Comparison of ENCODE assay signal across 29 mouse cellular contexts in genomic region chr16:24622226-24623194, GRCm38 (mm10).
DNase-seq lines count a peak whose midpoint lies in the region; ATAC-seq and TF ChIP-seq lines count a peak whose summit lies in the region.
"Had no signal": no experiment of that assay in that cellular context is flagged by ENCODE, and none has a peak within 500 bp of the region (broad histone marks: within the 10 kb centered on the region; RNA-seq: fewer than 3 reads in every experiment).

No protein-coding gene starts in this region.

- H3K36me3 ChIP-seq in kidney, postnatal 0 days (ENCODE audit: insufficient read depth, low read length): no peaks in the 10 kb centered on the region
- no peaks in the 10 kb centered on the region; the same call in 1 of the 2 replicates for H3K36me3 ChIP-seq in liver, postnatal 0 days (replicated peaks; ENCODE audit: insufficient read depth, low read length)
- H3K36me3 ChIP-seq in liver, embryonic 11.5 days (ENCODE audit: control insufficient read depth, insufficient read depth, low read length): no peaks in the 10 kb centered on the region
- H3K36me3 ChIP-seq in intestine, embryonic 15.5 days: no peaks in the 10 kb centered on the region
- H3K36me3 ChIP-seq: embryonic facial prominence, embryonic 10.5 days; embryonic facial prominence, embryonic 15.5 days; forebrain, embryonic 12.5 days; heart, embryonic 10.5 days; heart, embryonic 15.5 days; limb, embryonic 10.5 days; limb, embryonic 15.5 days; midbrain, embryonic 15.5 days; neural tube, embryonic 15.5 days had no signal

- no peaks in the 10 kb centered on the region for H3K27me3 ChIP-seq in kidney, postnatal 0 days (ENCODE audit: insufficient read depth, low read length)
- H3K27me3 ChIP-seq in liver, postnatal 0 days (ENCODE audit: insufficient read depth, low read length): no peaks in the 10 kb centered on the region
- H3K27me3 ChIP-seq in liver, embryonic 11.5 days (replicated peaks; ENCODE audit: control insufficient read depth, insufficient read depth, low read length): no peaks in the 10 kb centered on the region
- no peaks in the 10 kb centered on the region for H3K27me3 ChIP-seq in intestine, embryonic 15.5 days (replicated peaks)
- H3K27me3 ChIP-seq: embryonic facial prominence, embryonic 15.5 days; forebrain, embryonic 12.5 days; heart, embryonic 15.5 days; limb, embryonic 15.5 days; midbrain, embryonic 15.5 days; neural tube, embryonic 15.5 days had no signal

- peak; percentile 25 for DNase-seq in kidney, postnatal 0 days (ENCODE audit: low spot score)
- DNase-seq in kidney, postnatal 4 days: no peak
- no peak for DNase-seq in liver, postnatal 0 days
- no peak for DNase-seq in liver, embryonic 11.5 days (ENCODE audit: low spot score)
- DNase-seq in kidney, postnatal 36 days: peak; percentile 58 to 74
- DNase-seq in urinary bladder, postnatal 14 days (ENCODE audit: low spot score): no peak
- no peak for DNase-seq in left cerebral cortex, adult 9 months (ENCODE audit: low spot score in 2 of 2)
- DNase-seq: adrenal gland, adult 8-10 months; B cell, adult 2 months; cerebellum, adult 8-10 months; cerebellum, postnatal 25 days; gastrocnemius, postnatal 25 days; heart, adult 11 months; lung, adult 2 months; lung, postnatal 10 days; retina, postnatal 1 day; thymus, postnatal 4 days had no signal

- no peaks in the 10 kb centered on the region for H3K4me1 ChIP-seq in kidney, postnatal 0 days (replicated peaks; ENCODE audit: insufficient read depth, low read length)
- H3K4me1 ChIP-seq in liver, postnatal 0 days (ENCODE audit: insufficient read depth): peaks cover 27% of the 10 kb centered on the region
- H3K4me1 ChIP-seq in liver, embryonic 11.5 days (replicated peaks; ENCODE audit: control insufficient read depth, insufficient read depth, low read length): no peaks in the 10 kb centered on the region
- 0 out of 2 replicates have a peak, but pooled peaks cover 4% of the 10 kb centered on the region for H3K4me1 ChIP-seq in intestine, embryonic 15.5 days (replicated peaks)
- H3K4me1 ChIP-seq: heart, embryonic 10.5 days; heart, embryonic 15.5 days had no signal

- H3K9me3 ChIP-seq in kidney, postnatal 0 days (replicated peaks; ENCODE audit: low read length): no peaks in the 10 kb centered on the region
- H3K9me3 ChIP-seq in liver, postnatal 0 days (ENCODE audit: low read length): no peaks in the 10 kb centered on the region
- H3K9me3 ChIP-seq in liver, embryonic 11.5 days (ENCODE audit: control insufficient read depth, low read length): no peaks in the 10 kb centered on the region
- no peaks in the 10 kb centered on the region for H3K9me3 ChIP-seq in intestine, embryonic 15.5 days
- H3K9me3 ChIP-seq: embryonic facial prominence, embryonic 10.5 days; embryonic facial prominence, embryonic 15.5 days; forebrain, embryonic 12.5 days; heart, embryonic 10.5 days; heart, embryonic 15.5 days; limb, embryonic 10.5 days; limb, embryonic 15.5 days; midbrain, embryonic 15.5 days; neural tube, embryonic 15.5 days had no signal

- no peak overlapping the region for H3K27ac ChIP-seq in kidney, postnatal 0 days
- H3K27ac ChIP-seq in liver, postnatal 0 days (ENCODE audit: low read depth): peak overlapping the region; percentile 70
- H3K27ac ChIP-seq in liver, embryonic 11.5 days (ENCODE audit: low read depth, low read length): no peak overlapping the region
- H3K27ac ChIP-seq in intestine, embryonic 15.5 days: no peak overlapping the region
- H3K27ac ChIP-seq: embryonic facial prominence, embryonic 10.5 days; embryonic facial prominence, embryonic 15.5 days; forebrain, embryonic 12.5 days; heart, embryonic 10.5 days; heart, embryonic 15.5 days; limb, embryonic 10.5 days; limb, embryonic 15.5 days; midbrain, embryonic 15.5 days; neural tube, embryonic 15.5 days had no signal

- ATAC-seq in kidney, postnatal 0 days (replicated peaks; ENCODE audit: low FRiP score, low read depth): no peak
- ATAC-seq in liver, postnatal 0 days: peak; percentile 72
- ATAC-seq in liver, embryonic 11.5 days (replicated peaks; ENCODE audit: low FRiP score): no peak
- ATAC-seq in intestine, embryonic 15.5 days: peak; percentile 91
- ATAC-seq: activated CD4-positive, CD25-positive, alpha-beta regulatory T cell, adult 4 months; hindbrain, embryonic 16.5 days; midbrain, embryonic 15.5 days had no signal

- H3K4me2 ChIP-seq in kidney, postnatal 0 days (ENCODE audit: low read length): no peak overlapping the region
- H3K4me2 ChIP-seq in liver, postnatal 0 days (ENCODE audit: low read depth, low read length): no peak overlapping the region
- H3K4me2 ChIP-seq in liver, embryonic 11.5 days: no peak overlapping the region
- H3K4me2 ChIP-seq in intestine, embryonic 15.5 days (replicated peaks): no peak overlapping the region
- H3K4me2 ChIP-seq: embryonic facial prominence, embryonic 15.5 days; forebrain, embryonic 12.5 days; heart, embryonic 15.5 days; limb, embryonic 15.5 days; midbrain, embryonic 15.5 days; neural tube, embryonic 15.5 days had no signal

- no peak overlapping the region for H3K4me3 ChIP-seq in kidney, postnatal 0 days (replicated peaks; ENCODE audit: low read depth, low read length)
- H3K4me3 ChIP-seq in liver, postnatal 0 days (ENCODE audit: low read depth, low read length): no peak overlapping the region
- H3K4me3 ChIP-seq in liver, embryonic 11.5 days (ENCODE audit: low read depth, low read length): no peak overlapping the region
- no peak overlapping the region for H3K4me3 ChIP-seq in intestine, embryonic 15.5 days (replicated peaks)
- H3K4me3 ChIP-seq: embryonic facial prominence, embryonic 10.5 days; embryonic facial prominence, embryonic 15.5 days; forebrain, embryonic 12.5 days; heart, embryonic 10.5 days; heart, embryonic 15.5 days; limb, embryonic 10.5 days; limb, embryonic 15.5 days; midbrain, embryonic 15.5 days; neural tube, embryonic 15.5 days had no signal

- WGBS in kidney, postnatal 0 days: 71% methylated on average over 3 of the region's 3 CpGs
- 62% methylated on average over 3 of the region's 3 CpGs for WGBS in liver, postnatal 0 days (ENCODE audit: insufficient replicate concordance)
- 77% methylated on average over 3 of the region's 3 CpGs for WGBS in liver, embryonic 11.5 days
- 65% methylated on average over 3 of the region's 3 CpGs for WGBS in intestine, embryonic 15.5 days

- TF ChIP-seq CTCF in kidney, postnatal 0 days (IDR thresholded peaks at IDR 0.05; ENCODE audit: low read depth): no peak
- TF ChIP-seq CTCF in liver, postnatal 0 days (IDR thresholded peaks at IDR 0.05; ENCODE audit: low read depth): no peak

- no peak for TF ChIP-seq EP300 in liver, postnatal 0 days (IDR thresholded peaks at IDR 0.05; ENCODE audit: low read depth)

- no peak overlapping the region for H3K9ac ChIP-seq in kidney, postnatal 0 days (ENCODE audit: low read depth, low read length)
- no peak overlapping the region for H3K9ac ChIP-seq in liver, postnatal 0 days (replicated peaks)
- no peak overlapping the region for H3K9ac ChIP-seq in liver, embryonic 11.5 days (ENCODE audit: low read depth, low read length)
- H3K9ac ChIP-seq in intestine, embryonic 15.5 days: no peak overlapping the region
- H3K9ac ChIP-seq: embryonic facial prominence, embryonic 15.5 days; forebrain, embryonic 12.5 days; heart, embryonic 15.5 days; limb, embryonic 15.5 days; midbrain, embryonic 15.5 days; neural tube, embryonic 15.5 days had no signal

Comparison
In these comparisons a context has a peak if more than half of its experiments do, and no peak if none do; other contexts are left out.
1. ATAC-seq: peak in liver, postnatal 0 days (single experiment) and intestine, embryonic 15.5 days (single experiment); none in kidney, postnatal 0 days (single experiment) and liver, embryonic 11.5 days (single experiment).
2. DNase-seq: peak in kidney, postnatal 0 days (single experiment) and kidney, postnatal 36 days (2 of 2); none in kidney, postnatal 4 days (0 of 2), liver, postnatal 0 days (single experiment), liver, embryonic 11.5 days (single experiment), urinary bladder, postnatal 14 days (single experiment) and left cerebral cortex, adult 9 months (0 of 2).